Mouse (Mus musculus) embryo, embryonic 11 days (tissue): ENCODE results near the gene C2cd4d.

Experiments used
- DNase-seq: peaks from one replicate; pipeline ENCODE4 v3.0.0-alpha.2; 2015

C2cd4d gene

GRCm38 (mm10) chr3:94362138-94362537, at the start of gene C2cd4d:
Gene C2cd4d (plus strand): TSS chr3:94362438.
- no peak for DNase-seq

GRCm38 (mm10) chr3:94328681-94329080, 33.6 kb upstream of the C2cd4d start:
- peak; percentile 12 for DNase-seq

GRCm38 (mm10) chr3:94334442-94334841, 27.8 kb upstream of the C2cd4d start:
- DNase-seq = no peak

DNA sequence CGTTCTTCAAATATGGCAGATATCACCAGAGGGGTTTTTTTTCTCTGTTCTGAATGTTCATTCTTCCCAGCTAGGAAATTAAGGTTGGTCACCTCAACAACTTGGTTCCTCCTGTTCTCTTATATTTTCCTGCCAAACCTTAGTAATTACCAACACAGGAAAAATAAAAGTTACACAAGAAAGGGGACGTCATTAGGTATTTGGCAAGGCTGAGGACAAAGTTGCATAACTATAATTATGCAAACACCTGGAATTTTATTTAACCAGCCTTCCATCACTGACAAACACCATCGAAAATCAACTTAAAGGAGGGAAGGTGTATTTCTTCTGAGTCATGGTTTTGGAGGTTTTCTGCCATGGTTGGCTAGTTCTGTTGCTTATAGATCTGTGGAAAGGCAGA, 23.7 kb upstream of the C2cd4d start:
- no peak for DNase-seq

DNA sequence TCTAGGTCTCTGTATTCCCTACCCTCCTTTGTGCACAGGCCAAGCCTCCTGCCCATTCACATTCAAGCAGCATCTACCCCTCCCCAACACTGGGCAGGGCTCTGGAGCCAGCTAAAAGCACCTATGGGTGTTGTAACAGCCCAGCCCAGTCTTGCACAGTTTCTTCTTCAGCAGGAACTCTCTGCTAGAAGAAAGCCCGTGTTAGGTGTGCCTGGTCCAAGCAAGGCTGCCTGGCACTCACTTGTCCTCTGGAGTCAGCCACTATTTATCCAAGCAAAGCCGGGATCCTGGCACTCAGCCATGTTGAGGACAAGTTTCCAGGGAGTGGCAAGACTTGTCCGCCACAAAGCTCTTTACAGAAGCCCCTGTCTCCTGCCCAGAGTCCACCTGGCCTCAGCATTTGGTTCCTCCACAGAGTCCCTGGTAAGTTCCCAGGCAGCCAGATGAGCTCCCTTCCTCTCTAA, 20.2 kb upstream of the C2cd4d start, which contains the start of gene Them5:
Gene Them5 (plus strand): TSS at position 141 of the 464 bp plus-strand sequence.
- no peak for DNase-seq

DNA sequence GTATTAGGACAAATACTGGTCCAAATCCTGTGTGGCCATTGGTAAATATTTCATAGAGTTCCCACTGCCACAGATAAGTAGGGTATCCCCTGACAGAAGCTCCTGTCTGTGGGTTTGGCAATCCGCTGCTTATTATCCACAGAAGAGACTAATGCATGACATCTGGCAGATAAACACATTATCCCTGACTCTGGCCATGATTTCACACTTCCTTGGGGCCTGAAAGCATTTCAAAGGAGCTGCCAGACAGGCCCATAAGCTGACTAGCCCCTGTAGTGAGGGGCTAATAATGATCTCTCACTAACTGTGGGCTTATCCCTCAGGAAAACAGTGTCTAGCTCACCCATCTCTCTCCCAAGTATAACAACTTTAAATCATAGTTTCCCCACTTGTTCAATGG, 19.7 kb upstream of the C2cd4d start:
- no peak for DNase-seq

DNA sequence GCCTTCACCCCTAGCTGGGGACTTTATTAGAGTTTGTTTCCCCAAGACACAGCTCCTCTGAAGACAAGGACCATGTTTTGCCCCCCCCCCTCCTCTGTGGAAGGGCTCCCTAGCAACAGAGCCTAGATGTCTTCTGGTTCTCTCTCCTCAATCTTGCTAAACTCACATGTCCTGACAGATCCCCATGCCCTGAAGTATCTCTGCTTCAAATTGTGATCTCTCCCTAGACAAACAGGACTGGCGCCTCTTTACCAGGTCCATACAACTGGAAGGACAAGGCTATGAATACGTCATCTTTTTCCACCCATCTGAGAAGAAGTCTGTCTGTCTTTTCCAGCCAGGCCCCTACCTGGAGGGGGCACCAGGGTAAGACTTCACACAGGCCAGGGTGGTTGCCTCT, 18.1 kb upstream of the C2cd4d start:
- no peak for DNase-seq

DNA sequence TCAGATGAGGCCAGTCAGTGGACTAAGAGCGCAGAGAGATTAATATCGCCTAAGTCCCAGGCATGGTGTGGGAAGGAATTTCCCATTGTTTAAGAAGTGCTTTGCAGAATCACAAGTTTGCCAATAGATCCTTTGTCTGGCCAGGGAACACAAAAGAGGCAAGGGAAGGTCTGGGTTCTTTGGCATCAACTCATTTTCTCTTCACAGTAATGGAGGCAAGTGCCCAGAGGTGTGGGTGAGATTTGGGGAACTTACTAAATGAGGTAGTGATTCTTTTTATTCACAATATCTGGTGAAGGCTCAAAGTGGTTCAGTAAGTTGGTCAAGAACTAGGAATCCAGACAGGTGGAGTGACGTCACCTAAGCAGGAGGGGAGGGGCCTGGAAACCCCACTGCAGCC, 17.3 kb upstream of the C2cd4d start:
- no peak for DNase-seq

- DNase-seq = no peak
Observed at GRCm38 (mm10) chr3:94348146-94348545, 14.1 kb upstream of the C2cd4d start.

GRCm38 (mm10) chr3:94360812-94361211, 1.4 kb upstream of the C2cd4d start:
- DNase-seq = peak; percentile 52

DNA sequence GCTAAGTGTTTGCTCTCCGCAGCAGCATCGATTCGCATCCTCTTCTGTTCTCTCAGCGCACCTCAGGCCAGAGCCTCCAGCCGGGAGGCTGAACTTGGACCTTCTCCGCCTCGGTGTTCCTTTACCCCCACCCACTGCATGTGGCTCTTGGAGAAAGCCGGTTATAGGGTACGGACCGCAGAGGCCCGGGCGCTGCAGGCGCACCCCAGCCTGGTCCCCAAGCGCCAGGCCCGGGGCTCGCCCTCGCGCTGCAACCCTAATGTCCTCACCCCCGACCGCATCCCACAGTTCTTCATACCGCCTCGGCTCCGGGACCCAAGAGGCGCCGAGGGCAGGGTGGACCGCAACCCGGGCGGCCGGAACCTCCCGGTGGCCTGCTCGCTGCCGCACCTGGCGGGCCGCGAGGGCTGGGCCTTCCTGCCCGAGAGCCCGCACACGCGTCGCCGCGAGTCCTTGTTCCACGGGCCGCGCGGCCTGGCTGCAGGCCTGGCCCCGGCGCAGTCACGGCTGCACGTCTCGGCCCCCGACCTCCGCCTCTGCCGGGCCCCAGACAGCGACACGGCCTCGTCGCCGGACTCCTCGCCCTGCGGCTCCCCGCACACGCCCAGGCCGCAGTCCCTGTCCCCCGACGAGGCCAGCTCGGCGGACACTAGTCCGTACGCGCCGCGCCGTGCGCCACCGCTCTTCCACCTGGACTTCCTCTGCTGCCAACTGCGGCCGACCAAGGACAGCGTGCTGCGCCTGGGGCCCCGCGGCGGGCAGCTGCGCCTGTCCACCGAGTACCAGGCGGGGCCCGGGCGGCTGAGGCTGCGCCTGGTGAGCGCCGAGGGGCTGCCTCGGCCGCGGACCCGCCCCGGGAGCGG, 1.3 kb downstream of the C2cd4d start:
- peak; percentile 74 for DNase-seq

- DNase-seq = no peak
Observed at GRCm38 (mm10) chr3:94364154-94364526, 1.9 kb downstream of the C2cd4d start.

GRCm38 (mm10) chr3:94366761-94367160, 4.5 kb downstream of the C2cd4d start:
- DNase-seq = peak; percentile 80

DNA sequence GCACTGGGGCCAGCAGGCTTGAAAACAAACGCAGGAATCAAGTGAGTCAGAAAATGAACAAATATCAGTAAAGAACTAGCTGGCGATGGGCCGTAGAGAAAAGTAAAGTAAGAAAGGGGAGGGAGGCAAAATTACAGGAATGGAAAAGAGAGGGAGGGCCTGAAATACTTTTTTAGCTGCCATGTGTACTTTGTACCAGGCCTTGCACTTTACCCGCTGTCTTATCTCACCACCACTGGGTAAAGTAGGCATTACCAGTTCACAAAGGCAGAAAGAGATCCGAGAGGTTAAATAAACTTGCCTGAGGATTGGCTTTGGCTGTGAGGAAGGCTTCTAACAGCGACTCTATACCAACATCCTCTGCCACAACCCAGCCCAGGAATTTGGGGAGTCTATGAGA, 5.3 kb downstream of the C2cd4d start:
- DNase-seq = no peak

DNA sequence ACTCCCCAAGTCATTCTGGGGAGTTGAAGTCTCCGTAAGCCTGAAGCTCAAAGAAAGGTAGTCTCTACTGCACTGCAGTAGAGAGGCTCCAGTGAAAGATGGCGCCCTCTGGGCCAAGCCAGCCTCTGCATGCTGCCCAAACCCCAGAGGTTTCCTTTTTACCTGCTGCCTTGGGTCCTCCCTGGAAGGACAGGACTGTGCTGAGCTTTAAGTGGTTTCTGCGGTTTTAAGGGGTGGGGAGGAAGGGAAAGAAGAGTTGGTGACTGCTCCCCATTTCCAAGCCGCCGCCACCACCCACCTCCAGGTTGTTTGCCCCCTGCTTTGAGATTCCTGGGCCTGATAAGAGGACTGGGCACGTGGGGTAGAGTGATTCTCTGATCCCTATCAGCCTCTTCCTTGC, 6.4 kb downstream of the C2cd4d start:
- DNase-seq = no peak

DNA sequence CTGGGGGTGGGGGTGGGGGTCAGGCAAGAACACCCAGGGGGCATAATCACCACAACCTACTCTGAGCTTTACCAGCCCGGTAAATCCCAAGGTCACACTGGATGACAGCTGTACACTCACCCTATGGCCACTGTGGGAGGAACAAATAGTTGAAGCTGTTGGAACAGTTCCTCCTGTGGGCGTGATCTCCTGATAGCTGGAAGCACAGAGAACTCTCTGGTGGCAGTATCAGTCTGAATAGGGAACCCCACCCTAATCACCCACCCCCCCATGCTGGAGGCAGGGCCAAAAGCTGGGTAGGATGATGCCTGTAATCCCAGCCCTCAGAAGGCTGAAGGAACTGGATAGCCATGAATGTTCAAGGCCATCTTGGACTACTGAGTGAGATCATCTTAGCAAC, 7.5 kb downstream of the C2cd4d start:
- DNase-seq = no peak

DNA sequence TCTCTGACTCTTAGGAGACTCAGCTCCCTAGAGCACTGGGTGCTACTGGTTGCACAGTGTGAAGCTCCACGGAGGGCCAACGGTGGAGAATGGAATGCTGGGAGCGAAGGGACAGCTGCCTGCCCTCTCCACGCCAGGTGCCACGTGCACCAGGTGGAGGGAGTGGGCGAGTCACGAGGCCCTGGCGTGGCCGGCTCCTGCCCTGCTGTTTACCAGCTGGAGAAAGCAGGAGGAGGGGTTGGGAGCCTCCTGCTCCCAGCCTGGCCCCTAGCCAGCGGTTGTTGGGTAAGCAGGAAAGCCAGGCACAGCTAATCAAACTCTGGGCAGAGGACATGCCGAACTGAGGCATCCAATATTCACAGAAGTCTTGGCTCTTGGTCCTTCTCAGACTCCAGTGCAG, 9.4 kb downstream of the C2cd4d start:
- DNase-seq = peak; percentile 50

DNA sequence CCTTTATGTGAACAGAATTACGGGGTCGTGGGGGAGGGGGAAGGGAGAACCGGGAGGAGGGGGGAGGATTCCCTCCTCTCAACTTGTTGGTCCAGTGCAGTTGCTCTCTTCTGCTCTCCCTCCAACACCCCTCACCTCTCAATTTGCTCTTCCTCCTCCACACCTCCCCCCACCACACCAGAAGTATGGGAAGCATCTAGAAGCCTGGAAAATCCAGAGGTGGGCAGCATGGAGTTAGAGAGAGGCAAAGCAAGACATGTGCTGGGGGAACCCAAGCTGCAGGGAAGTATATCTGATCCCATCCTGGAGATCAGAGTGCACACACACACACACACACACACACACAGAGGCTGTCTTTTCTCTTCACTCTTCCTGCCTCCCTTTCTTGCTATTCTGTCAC, 9.8 kb downstream of the C2cd4d start:
- DNase-seq = no peak

GRCm38 (mm10) chr3:94372641-94373040, 10.4 kb downstream of the C2cd4d start, which contains the start of gene Rorc:
Gene Rorc (plus strand): TSS chr3:94372794.
- no peak for DNase-seq

- DNase-seq = peak; percentile 30
Observed at GRCm38 (mm10) chr3:94373090-94373489, 10.9 kb downstream of the C2cd4d start.

DNA sequence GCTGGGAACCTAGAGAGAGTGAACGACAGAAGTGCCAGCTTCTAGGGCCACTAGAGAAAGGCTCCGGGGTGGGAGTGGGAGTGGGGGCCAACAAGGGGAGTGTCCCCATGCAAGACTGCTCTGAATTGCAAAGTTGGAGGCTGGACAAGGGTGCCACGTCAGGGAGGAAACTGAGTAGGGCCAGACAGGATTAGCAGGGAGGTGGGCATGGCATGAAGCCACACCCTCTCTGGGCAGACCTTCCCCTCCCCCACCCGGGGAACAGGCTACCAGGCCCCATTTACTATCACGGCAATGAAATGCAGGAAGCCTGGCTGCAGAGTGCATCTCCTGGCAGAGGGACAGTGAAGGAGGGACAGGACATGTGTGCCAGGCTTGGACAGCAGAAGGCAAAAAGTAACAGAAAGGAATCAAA, 11.4 kb downstream of the C2cd4d start:
- DNase-seq = peak; percentile 49

GRCm38 (mm10) chr3:94374636-94375035, 12.4 kb downstream of the C2cd4d start:
- DNase-seq = no peak

- no peak for DNase-seq
Observed at GRCm38 (mm10) chr3:94375146-94375545, 12.9 kb downstream of the C2cd4d start.

- no peak for DNase-seq
Observed at GRCm38 (mm10) chr3:94375861-94376260, 13.6 kb downstream of the C2cd4d start.
